Comparison of ENCODE assay signal across 10 mouse cellular contexts in the genomic region with DNA sequence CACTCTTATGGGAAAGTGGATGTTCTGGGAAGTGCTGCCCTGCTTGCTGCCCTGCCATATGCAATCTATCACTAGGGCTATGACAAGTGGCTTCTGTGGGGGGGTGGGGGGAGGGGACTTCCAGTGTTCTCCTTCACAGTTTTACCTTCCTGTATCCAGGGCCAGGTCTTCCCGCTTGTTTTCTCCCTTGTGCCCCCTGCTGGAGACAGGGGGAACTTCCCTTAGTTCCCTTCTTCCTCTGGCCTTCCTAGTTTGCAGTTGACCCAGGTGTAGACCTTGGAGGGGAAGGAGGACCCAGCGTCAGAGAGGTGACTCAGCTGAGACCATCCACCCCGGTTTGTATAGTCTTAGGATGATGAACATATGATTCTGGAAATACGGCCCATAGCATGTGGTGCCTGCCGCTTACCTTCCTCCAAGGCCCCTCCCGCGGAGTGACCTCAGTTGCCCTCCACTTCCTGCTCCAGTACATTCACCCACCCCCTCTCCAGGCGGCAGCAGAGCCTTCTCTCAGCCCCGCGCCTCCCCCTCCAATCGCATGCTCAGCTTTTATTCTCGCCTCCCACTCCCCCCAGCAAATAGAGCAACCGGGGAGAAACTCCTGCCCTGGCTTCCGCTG. TPM values are rescaled to one million over a fixed set of nuclear protein-coding genes. Genes with fewer than 3 reads are reported as not detected.
DNase-seq lines count a peak whose midpoint lies in the region; ATAC-seq and TF ChIP-seq lines count a peak whose summit lies in the region.
"Had no signal": no experiment of that assay in that cellular context is flagged by ENCODE, and none has a peak within 500 bp of the region (broad histone marks: within the 10 kb centered on the region; RNA-seq: fewer than 3 reads in every experiment).

No protein-coding gene starts in this region.

- peaks cover 6% of the 10 kb centered on the region for H3K4me1 ChIP-seq in liver, embryonic 11.5 days (replicated peaks; ENCODE audit: control insufficient read depth, insufficient read depth, low read length)
- peaks cover 6% of the 10 kb centered on the region; the same call in 1 of the 2 replicates for H3K4me1 ChIP-seq in hindbrain, postnatal 0 days (ENCODE audit: insufficient read depth, low read length)
- 0 out of 2 replicates have a peak, but pooled peaks cover 2% of the 10 kb centered on the region for H3K4me1 ChIP-seq in lung, adult 2 months (ENCODE audit: control insufficient read depth, insufficient read depth, low read length)

- TF ChIP-seq CTCF in hindbrain, postnatal 0 days (IDR thresholded peaks at IDR 0.05; ENCODE audit: low read depth): peak; percentile 84
- peak; percentile 87 for TF ChIP-seq CTCF in lung, adult 2 months (IDR thresholded peaks at IDR 0.05; ENCODE audit: insufficient read depth, low read length)

- H3K27ac ChIP-seq in liver, embryonic 11.5 days (ENCODE audit: low read depth, low read length): no peak overlapping the region
- H3K27ac ChIP-seq in hindbrain, postnatal 0 days: no peak overlapping the region
- H3K27ac ChIP-seq: heart, embryonic 15.5 days; neural tube, embryonic 13.5 days had no signal

- H3K4me2 ChIP-seq in liver, embryonic 11.5 days: no peak overlapping the region
- no peak overlapping the region for H3K4me2 ChIP-seq in hindbrain, postnatal 0 days (ENCODE audit: low read depth, low read length)
- H3K4me2 ChIP-seq: heart, embryonic 15.5 days; neural tube, embryonic 13.5 days had no signal

- H3K4me3 ChIP-seq in liver, embryonic 11.5 days (ENCODE audit: low read depth, low read length): no peak overlapping the region
- no peak overlapping the region for H3K4me3 ChIP-seq in hindbrain, postnatal 0 days (ENCODE audit: low read length)
- H3K4me3 ChIP-seq in lung, adult 2 months (replicated peaks; ENCODE audit: extremely low read depth, low read depth, low read length): no peak overlapping the region
- H3K4me3 ChIP-seq: heart, embryonic 15.5 days; neural tube, embryonic 13.5 days had no signal

- TF ChIP-seq POLR2A in lung, adult 2 months (IDR thresholded peaks at IDR 0.05; ENCODE audit: borderline replicate concordance, extremely low read depth, low read depth, low read length): no peak

- 19% methylated on average over 14 of the region's 14 CpGs for WGBS in liver, embryonic 11.5 days
- 46% methylated on average over 14 of the region's 14 CpGs for WGBS in hindbrain, postnatal 0 days
- WGBS in lung, adult 2 months: 30% methylated on average over 14 of the region's 14 CpGs

- H3K9ac ChIP-seq in liver, embryonic 11.5 days (ENCODE audit: low read depth, low read length): no peak overlapping the region
- no peak overlapping the region for H3K9ac ChIP-seq in hindbrain, postnatal 0 days (replicated peaks; ENCODE audit: low read length)
- H3K9ac ChIP-seq: heart, embryonic 15.5 days; neural tube, embryonic 13.5 days had no signal

- peaks cover 27% of the 10 kb centered on the region for H3K27me3 ChIP-seq in liver, embryonic 11.5 days (replicated peaks; ENCODE audit: control insufficient read depth, insufficient read depth, low read length)
- H3K27me3 ChIP-seq in hindbrain, postnatal 0 days (ENCODE audit: insufficient read depth, low read length): no peaks in the 10 kb centered on the region

- H3K36me3 ChIP-seq in liver, embryonic 11.5 days (ENCODE audit: control insufficient read depth, insufficient read depth, low read length): no peaks in the 10 kb centered on the region
- H3K36me3 ChIP-seq in hindbrain, postnatal 0 days (ENCODE audit: insufficient read depth, low read length): no peaks in the 10 kb centered on the region
- H3K36me3 ChIP-seq: heart, embryonic 15.5 days; neural tube, embryonic 13.5 days had no signal

- ATAC-seq in liver, embryonic 11.5 days (replicated peaks; ENCODE audit: low FRiP score): no peak
- no peak for ATAC-seq in hindbrain, postnatal 0 days

- H3K9me3 ChIP-seq in liver, embryonic 11.5 days (ENCODE audit: control insufficient read depth, low read length): no peaks in the 10 kb centered on the region
- no peaks in the 10 kb centered on the region for H3K9me3 ChIP-seq in hindbrain, postnatal 0 days (ENCODE audit: low read length)
- H3K9me3 ChIP-seq: heart, embryonic 15.5 days; neural tube, embryonic 13.5 days had no signal

- peak; percentile 22 to 37 for DNase-seq in adrenal gland, adult 18-20 months (ENCODE audit: low spot score in 2 of 2)
- no peak for DNase-seq in adrenal gland, adult 8-10 months
- DNase-seq in liver: peak; percentile 50
- DNase-seq in liver, embryonic 11.5 days (ENCODE audit: low spot score): no peak
- DNase-seq in c-Kit-positive CD71-positive TER-119-negative erythroid progenitor cells, embryonic 14.5 days (ENCODE audit: low read depth): peak; percentile 10
- no peak for DNase-seq in hindbrain, postnatal 0 days (ENCODE audit: low spot score)
- peak; percentile 28 for DNase-seq in lung, adult 2 months
- peak; percentile 31 for DNase-seq in thymus, postnatal 14 days

RNA-seq across cellular contexts. Expression of gene Cyp46a1, which starts 4.5 kb away (rescaled TPM):
- 1 to 10 TPM; 1.7 to 2.1 TPM for total RNA-seq in adrenal gland, adult 18-20 months (2021)
- total RNA-seq in adrenal gland, adult 8-10 months (2022): 1 to 10 TPM; 2.1 to 7.3 (median 4.7) TPM
- polyA plus RNA-seq in liver, embryonic 11.5 days (2014; fragmentation: Nextera tagmentation; extraction: Ambion mirVana): 1.0 and 2.2 TPM in 2 replicates
- total RNA-seq in hindbrain, postnatal 0 days (2014; rRNA removed): 36.3 and 39.8 TPM in 2 replicates
- polyA plus RNA-seq in hindbrain, postnatal 0 days (2015; fragmentation: Nextera tagmentation; extraction: Ambion mirVana): 46.2 and 49.7 TPM in 2 replicates
- 1.6 and 3.0 TPM in 2 replicates for polyA plus RNA-seq in lung, adult 2 months (2012; rRNA removed)

RNA-seq across cellular contexts. Expression of gene Eml1, which starts 32.1 kb away (rescaled TPM):
- total RNA-seq in adrenal gland, adult 18-20 months (2021): 10 to 100 TPM; 19.7 to 19.9 TPM
- 10 to 100 TPM; 15.2 to 31.0 (median 22.8) TPM for total RNA-seq in adrenal gland, adult 8-10 months (2022)
- 14.8 and 18.3 TPM in 2 replicates for polyA plus RNA-seq in liver, embryonic 11.5 days (2014; fragmentation: Nextera tagmentation; extraction: Ambion mirVana)
- 45.8 and 55.2 TPM in 2 replicates for total RNA-seq in hindbrain, postnatal 0 days (2014; rRNA removed)
- 41.2 and 42.1 TPM in 2 replicates for polyA plus RNA-seq in hindbrain, postnatal 0 days (2015; fragmentation: Nextera tagmentation; extraction: Ambion mirVana)
- polyA plus RNA-seq in lung, adult 2 months (2012; rRNA removed): 51.5 and 70.6 TPM in 2 replicates

RNA-seq across cellular contexts. Expression of gene Hhipl1, which starts 32.6 kb away (rescaled TPM):
- total RNA-seq in adrenal gland, adult 18-20 months (2021): 1 to 10 TPM in 1 of 2 experiments, under 1 TPM in 1; 0.89 to 1.4 TPM
- total RNA-seq in adrenal gland, adult 8-10 months (2022): 1 to 10 TPM in 3 of 4 experiments, under 1 TPM in 1; 0.81 to 1.9 (median 1.5) TPM
- polyA plus RNA-seq in liver, embryonic 11.5 days (2014; fragmentation: Nextera tagmentation; extraction: Ambion mirVana): 0.14 TPM in 1 of 2 replicates, not detected in the other
- 10.2 and 10.8 TPM in 2 replicates for total RNA-seq in hindbrain, postnatal 0 days (2014; rRNA removed)
- polyA plus RNA-seq in hindbrain, postnatal 0 days (2015; fragmentation: Nextera tagmentation; extraction: Ambion mirVana): 2.8 and 3.2 TPM in 2 replicates
- polyA plus RNA-seq in lung, adult 2 months (2012; rRNA removed): 1.3 and 1.8 TPM in 2 replicates

Comparison
In these comparisons a context has a peak if more than half of its experiments do, and no peak if none do; other contexts are left out.
1. DNase-seq: peak in adrenal gland, adult 18-20 months (2 of 2), liver (single experiment), c-Kit-positive CD71-positive TER-119-negative erythroid progenitor cells, embryonic 14.5 days (single experiment), lung, adult 2 months (single experiment) and thymus, postnatal 14 days (single experiment); none in adrenal gland, adult 8-10 months (single experiment), liver, embryonic 11.5 days (single experiment) and hindbrain, postnatal 0 days (single experiment).